Mouse (Mus musculus) heart, embryonic 12.5 days (tissue): ENCODE measurements around the gene Mag. TPM values are rescaled to one million over a fixed set of nuclear protein-coding genes. Genes with fewer than 3 reads are reported as not detected.

Source experiments
- ATAC-seq: fragments of 200-750 bp; cut with Nextera tagmentation; 2 replicates; pipeline ENCODE4 v1.8.0; 2017; ENCODE audit warnings: moderate TSS enrichment, moderate library complexity; ENCODE audit not compliant: insufficient number of reproducible peaks, low FRiP score
- H3K27ac ChIP-seq: fragments of 300-500 bp; sonication (generic); 2 replicates; pipeline ENCODE4 v1.5.1; 2016; ENCODE audit warnings: mild to moderate bottlenecking, moderate library complexity; ENCODE audit not compliant: poor library complexity, severe bottlenecking
- H3K27me3 ChIP-seq: fragments of 300-500 bp; sonication (generic); replicated peaks from 2 replicates; pipeline ENCODE4 v1.6.1; 2016; ENCODE audit warnings: mild to moderate bottlenecking, moderate library complexity
- H3K36me3 ChIP-seq: fragments of 300-500 bp; sonication (generic); 2 replicates; pipeline ENCODE4 v1.6.1; 2016; ENCODE audit warnings: mild to moderate bottlenecking, moderate library complexity
- H3K4me1 ChIP-seq: fragments of 300-500 bp; sonication (generic); replicated peaks from 2 replicates; pipeline ENCODE4 v1.6.1; 2016; ENCODE audit warnings: mild to moderate bottlenecking
- H3K4me2 ChIP-seq: fragments of 300-500 bp; sonication (generic); 2 replicates; pipeline ENCODE4 v1.6.1; 2016; ENCODE audit warnings: mild to moderate bottlenecking, moderate library complexity
- H3K4me3 ChIP-seq: fragments of 300-500 bp; sonication (generic); 2 replicates; pipeline ENCODE4 v1.5.1; 2016; ENCODE audit warnings: mild to moderate bottlenecking
- H3K9ac ChIP-seq: fragments of 300-500 bp; sonication (generic); 2 replicates; pipeline ENCODE4 v1.6.1; 2016; ENCODE audit warnings: mild to moderate bottlenecking, moderate library complexity
- H3K9me3 ChIP-seq: fragments of 300-500 bp; sonication (generic); replicated peaks from 2 replicates; pipeline ENCODE4 v1.6.1; 2016; ENCODE audit warnings: mild to moderate bottlenecking, moderate library complexity
- WGBS: fragments of 180-500 bp; shearing (Covaris S2); methylation state at CpG from one replicate; pipeline ENCODE4 v1.1.7; 2016; 5-methylcytosine and 5-hydroxymethylcytosine counted together
- polyA plus RNA-seq: library from polyadenylated mRNA; unstranded; fragments of >200 nt; fragmentation: Nextera tagmentation; extraction: Ambion mirVana; gene quantifications from 2 replicates; pipeline ENCODE4 v1.2.1, GENCODE M21; 2016

The Mag gene
- polyA plus RNA-seq, 1 experiment from 2014 or later = not detected

GRCm38 (mm10) chr7:30863386-30863785 is 51.3 kb downstream of the Mag start:
- Histone ChIP-seq H3K9me3 (no peaks in the 10 kb centered on the region), H3K4me1 (peaks cover 12% of the 10 kb centered on the region), H3K4me3 (no peak overlapping the region), H3K4me2 (no peak overlapping the region), H3K36me3 (no peaks in the 10 kb centered on the region), H3K9ac (no peak overlapping the region), H3K27ac (no peak overlapping the region), H3K27me3 (peaks cover 62% of the 10 kb centered on the region)
- WGBS = 38% methylated on average over 8 of the region's 8 CpGs
- ATAC-seq = no peak

GRCm38 (mm10) chr7:30861464-30861863 is 53.2 kb downstream of the Mag start, which contains the start of gene Ffar1:
Gene Ffar1, minus strand, starts transcription at chr7:30861564.
- no peaks in the 10 kb centered on the region for H3K9me3 ChIP-seq

GRCm38 (mm10) chr7:30859635-30860402 is 54.9 kb downstream of the Mag start:
- WGBS = 7% methylated on average over 15 of the region's 16 CpGs
- H3K9me3 ChIP-seq = no peaks in the 10 kb centered on the region
- peaks cover 18% of the 10 kb centered on the region for H3K4me1 ChIP-seq
- H3K4me3 ChIP-seq = peak overlapping the region; percentile 19; the same call in 1 of the 2 replicates
- peak overlapping the region; percentile 60 for H3K4me2 ChIP-seq
- 0 out of 2 replicates have a peak overlapping the region, but pooled peaks have one; percentile 20 for H3K9ac ChIP-seq
- peaks cover 55% of the 10 kb centered on the region for H3K27me3 ChIP-seq
- H3K36me3 ChIP-seq = no peaks in the 10 kb centered on the region
- H3K27ac ChIP-seq = no peak overlapping the region
- peak; percentile 47; the same call in 1 of the 2 replicates for ATAC-seq

More at GRCm38 (mm10) chr7:30861464-30861863, 53.2 kb downstream of the Mag start, which contains the start of gene Ffar1:
- Histone ChIP-seq H3K27ac (no peak within 1 kb of the TSS), H3K4me1 (peaks cover 12% of the 10 kb centered on the region), H3K4me3 (no peak within 1 kb of the TSS), H3K27me3 (peaks cover 53% of the 10 kb centered on the region), H3K4me2 (no peak within 1 kb of the TSS), H3K36me3 (no peaks in the 10 kb centered on the region), H3K9ac (no peak within 1 kb of the TSS)
- no peak for ATAC-seq
- WGBS = 83% methylated on average over 12 of the region's 12 CpGs

- H3K4me1 ChIP-seq = peaks cover 21% of the 10 kb centered on the region
- ATAC-seq = no peak
These were observed 55.4 kb downstream of the Mag start for GRCm38 (mm10) chr7:30859290-30859634.

GRCm38 (mm10) chr7:30857746-30858145 is 56.9 kb downstream of the Mag start:
- H3K27me3 ChIP-seq = peaks cover 44% of the 10 kb centered on the region
- H3K4me1 ChIP-seq = peaks cover 14% of the 10 kb centered on the region
- H3K27ac ChIP-seq = no peak overlapping the region
- H3K4me3 ChIP-seq = no peak overlapping the region
- no peaks in the 10 kb centered on the region for H3K9me3 ChIP-seq
- ATAC-seq = no peak
- H3K36me3 ChIP-seq = no peaks in the 10 kb centered on the region
- WGBS = 74% methylated on average over 1 of the region's 1 CpGs
- no peak overlapping the region for H3K4me2 ChIP-seq
- no peak overlapping the region for H3K9ac ChIP-seq

More at GRCm38 (mm10) chr7:30859290-30859634, 55.4 kb downstream of the Mag start:
- Histone ChIP-seq H3K4me2 (peak overlapping the region; percentile 60; the same call in 1 of the 2 replicates), H3K27me3 (peaks cover 52% of the 10 kb centered on the region), H3K27ac (no peak overlapping the region), H3K9me3 (no peaks in the 10 kb centered on the region), H3K4me3 (no peak overlapping the region), H3K36me3 (no peaks in the 10 kb centered on the region), H3K9ac (no peak overlapping the region)

- Histone ChIP-seq H3K9ac (no peak within 1 kb of the TSS), H3K4me3 (no peak within 1 kb of the TSS), H3K4me2 (no peak within 1 kb of the TSS), H3K36me3 (no peaks in the 10 kb centered on the region), H3K27ac (no peak within 1 kb of the TSS), H3K4me1 (peaks cover 14% of the 10 kb centered on the region), H3K27me3 (peaks cover 28% of the 10 kb centered on the region), H3K9me3 (no peaks in the 10 kb centered on the region)
- WGBS = 46% methylated on average over 6 of the region's 6 CpGs
- ATAC-seq = peak; percentile 20; the same call in 1 of the 2 replicates
These were observed 58.6 kb downstream of the Mag start, which contains the start of gene Ffar3 for GRCm38 (mm10) chr7:30856078-30856477. Gene Ffar3, minus strand, starts transcription at chr7:30856178.

- Histone ChIP-seq H3K4me1 (peaks cover 10% of the 10 kb centered on the region), H3K36me3 (no peaks in the 10 kb centered on the region), H3K9ac (no peak overlapping the region), H3K4me2 (no peak overlapping the region), H3K27me3 (peaks cover 7% of the 10 kb centered on the region; the same call in 1 of the 2 replicates), H3K9me3 (no peaks in the 10 kb centered on the region), H3K4me3 (no peak overlapping the region), H3K27ac (no peak overlapping the region)
- ATAC-seq = no peak
- 90% methylated on average over 1 of the region's 1 CpGs for WGBS
These were observed 63.3 kb downstream of the Mag start for GRCm38 (mm10) chr7:30851421-30851820.

Other genes with a start within 250 kb of the Mag start
- gene Haus5, start 249.9 kb downstream of the Mag start, polyA plus RNA-seq = 35.4 and 36.3 TPM in 2 replicates
- gene Pmis2, start 243.3 kb downstream of the Mag start, polyA plus RNA-seq = not detected in 2 replicates
- gene 2200002J24Rik, start 215.9 kb downstream of the Mag start, polyA plus RNA-seq = 1.2 and 1.5 TPM in 2 replicates
- gene Atp4a, start 202.7 kb downstream of the Mag start, polyA plus RNA-seq = 0.78 and 0.98 TPM in 2 replicates
- gene Tmem147, start 185.3 kb downstream of the Mag start, polyA plus RNA-seq = 158 and 165 TPM in 2 replicates
- not detected in 2 replicates for gene Gapdhs, start 171.2 kb downstream of the Mag start, polyA plus RNA-seq
- 0.58 and 0.72 TPM in 2 replicates for gene Sbsn, start 163.4 kb downstream of the Mag start, polyA plus RNA-seq
- 1.1 TPM in 2 replicates for gene Dmkn, start 151.1 kb downstream of the Mag start, polyA plus RNA-seq
- gene Krtdap, start 127.0 kb downstream of the Mag start, polyA plus RNA-seq = not detected in 2 replicates
- gene Ffar2, start 91.1 kb downstream of the Mag start, polyA plus RNA-seq = not detected in 2 replicates
- not detected in 2 replicates for gene Ffar3, start 58.7 kb downstream of the Mag start, polyA plus RNA-seq
- not detected in 2 replicates for gene Ffar1, start 53.3 kb downstream of the Mag start, polyA plus RNA-seq
- gene Cd22, start 34.5 kb downstream of the Mag start, polyA plus RNA-seq = not detected in 2 replicates
- not detected in 2 replicates for gene Hamp2, start 9.8 kb upstream of the Mag start, polyA plus RNA-seq
- not detected in 2 replicates for gene Hamp, start 29.2 kb upstream of the Mag start, polyA plus RNA-seq
- 18.4 and 22.5 TPM in 2 replicates for gene Usf2, start 41.9 kb upstream of the Mag start, polyA plus RNA-seq
- 13.1 and 13.8 TPM in 2 replicates for gene Lsr, start 58.6 kb upstream of the Mag start, polyA plus RNA-seq
- gene Fam187b, start 58.9 kb upstream of the Mag start, polyA plus RNA-seq = 0.53 and 0.60 TPM in 2 replicates
- gene Fxyd5, start 127.6 kb upstream of the Mag start, polyA plus RNA-seq = 34.8 and 37.3 TPM in 2 replicates
- gene Fxyd7, start 136.6 kb upstream of the Mag start, polyA plus RNA-seq = 1.4 and 1.7 TPM in 2 replicates
- 927 and 934 TPM in 2 replicates for gene Fxyd1, start 142.3 kb upstream of the Mag start, polyA plus RNA-seq
- 0.14 TPM in 1 of 2 replicates, not detected in the other for gene Lgi4, start 144.5 kb upstream of the Mag start, polyA plus RNA-seq
- 0.15 and 0.23 TPM in 2 replicates for gene Fxyd3, start 161.8 kb upstream of the Mag start, polyA plus RNA-seq
- 1.9 and 2.0 TPM in 2 replicates for gene Hpn, start 200.4 kb upstream of the Mag start, polyA plus RNA-seq
- gene Scn1b, start 212.1 kb upstream of the Mag start, polyA plus RNA-seq = 5.3 and 5.7 TPM in 2 replicates
- 63.4 and 64.6 TPM in 2 replicates for gene Gramd1a, start 241.0 kb upstream of the Mag start, polyA plus RNA-seq